Mouse (Mus musculus) megakaryocyte, embryonic 14.5 days (primary cell): ENCODE data around the gene Pomc.

Source experiments
- FLI1 ChIP-seq: IDR thresholded peaks from 2 replicates; pipeline ENCODE4 v1.6.1; 2012; ENCODE audit warnings: low read length, inconsistent platforms, mixed read lengths
- GATA1 ChIP-seq: IDR thresholded peaks from 3 replicates; pipeline ENCODE4 v1.6.1; 2012; ENCODE audit warnings: mixed read lengths, low read length, inconsistent platforms, borderline replicate concordance

GRCm38 (mm10) chr12:3991047-3991446 lies 36.3 kb downstream of the Pomc start:
- no peak for TF ChIP-seq GATA1
- no peak for TF ChIP-seq FLI1
